Mouse (Mus musculus) inflammation-experienced regulatory T-cells, adult 6 months (primary cell): Measurements from ENCODE around the gene Shtn1. TPM values are rescaled to one million over a fixed set of nuclear protein-coding genes. Genes with fewer than 3 reads are reported as not detected.

ENCODE experiments used
- ATAC-seq: one replicate; pipeline ENCODE4 v1.8.0; 2017
- polyA plus RNA-seq, 3 experiments: library from polyadenylated mRNA; unstranded; fragments of 100-300 nt; shearing (Covaris generic); gene quantifications; one replicate each; pipeline ENCODE4 v1.2.1; 2017

Gene Shtn1
- 1 to 10 TPM; 1.8 to 4.1 (median 2.6) TPM for polyA plus RNA-seq

DNA sequence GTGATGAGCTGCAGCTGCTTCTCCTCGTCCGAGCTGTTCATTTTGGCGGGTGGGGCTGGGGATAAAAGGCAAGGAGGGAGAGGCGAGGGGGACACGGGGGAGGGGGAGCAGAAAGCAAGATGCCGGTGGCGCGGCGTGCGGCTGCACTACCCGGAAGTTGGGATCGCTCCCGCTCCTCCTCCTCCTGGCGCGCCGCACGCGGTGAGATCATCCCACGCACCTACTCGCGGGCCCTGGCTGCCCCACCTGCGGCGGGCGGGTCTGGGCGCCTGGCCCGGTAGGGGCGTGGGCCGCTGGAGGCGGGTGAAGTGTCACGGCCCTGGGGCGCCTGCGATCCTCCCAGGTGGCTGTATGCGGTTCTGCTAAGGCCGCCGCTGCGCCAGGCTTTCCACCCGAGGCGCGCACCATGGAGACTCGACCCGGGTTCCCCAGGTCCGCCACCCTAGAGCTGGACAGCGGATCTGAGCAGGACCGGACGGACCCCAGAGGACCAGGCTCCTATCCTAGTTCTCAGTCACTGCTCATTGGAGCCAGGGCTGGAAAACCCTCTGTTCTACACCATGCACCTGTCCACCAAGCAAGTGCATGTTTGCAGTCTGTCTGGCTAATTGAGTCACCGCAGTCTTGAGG is at the start of gene Shtn1:
Shtn1 (minus strand) TSS at position 629 of the 630 bp plus-strand sequence.
- ATAC-seq: no peak

- ATAC-seq: no peak
Observed at GRCm38 (mm10) chr19:59114152-59114551, 38.3 kb upstream of the Shtn1 start.

DNA sequence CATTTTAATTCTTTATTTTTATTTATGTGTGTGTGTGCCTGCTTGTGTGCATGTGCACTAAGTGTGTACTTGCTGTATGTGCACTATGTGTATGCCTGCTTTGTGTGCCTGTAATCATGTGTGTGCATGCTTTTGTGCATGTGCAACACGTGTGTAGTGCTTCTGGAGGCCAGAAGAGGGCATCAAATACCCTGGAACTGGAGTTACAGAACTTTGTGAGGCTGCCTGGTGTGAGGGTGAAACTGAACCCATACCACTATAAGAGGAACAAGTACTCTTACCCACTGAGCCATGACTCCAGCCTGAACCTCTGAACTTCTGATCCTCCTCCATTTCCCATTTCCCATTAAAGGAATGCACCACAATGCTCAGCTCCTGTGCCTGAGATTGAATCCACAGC is 34.0 kb upstream of the Shtn1 start:
- no peak for ATAC-seq

DNA sequence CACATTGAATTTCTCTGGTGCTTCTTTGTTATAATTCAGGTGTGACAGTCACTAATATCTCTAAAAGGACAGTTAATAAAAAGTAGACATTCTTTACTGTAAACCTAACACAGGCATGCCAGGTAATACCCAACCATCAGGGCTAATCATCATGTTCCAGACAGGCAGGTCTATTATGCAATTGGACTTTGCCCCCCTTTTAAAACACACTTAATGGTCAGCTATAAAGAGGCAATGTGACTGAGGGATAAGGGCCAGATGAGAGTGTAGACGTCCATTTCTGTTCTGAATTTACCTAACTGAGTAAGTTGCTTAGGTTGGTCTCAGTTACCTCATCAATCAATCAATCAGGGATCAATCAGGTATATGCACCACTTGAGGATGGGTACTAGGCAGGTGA is 22.4 kb upstream of the Shtn1 start:
- ATAC-seq: no peak

DNA sequence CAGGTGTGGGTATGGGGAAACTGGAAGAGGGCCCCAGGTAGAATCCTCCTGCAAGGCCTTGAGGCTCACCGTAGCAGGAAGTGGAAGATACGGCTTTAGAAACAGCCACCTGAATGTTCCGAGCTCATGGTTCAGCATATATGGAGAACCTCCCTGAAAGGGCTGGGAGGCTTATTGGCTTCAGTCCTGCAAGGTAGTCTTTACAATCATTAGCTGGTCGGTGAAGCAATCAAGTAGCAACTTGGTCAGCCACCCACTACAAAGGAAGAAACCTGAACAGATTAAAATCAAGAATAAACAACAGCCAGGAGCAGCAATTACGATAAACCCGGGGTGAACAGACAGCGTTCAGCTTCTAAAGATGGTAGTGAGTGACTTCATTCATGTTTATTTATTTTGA is 16.4 kb upstream of the Shtn1 start:
- ATAC-seq: no peak

GRCm38 (mm10) chr19:59090337-59090736 is 14.4 kb upstream of the Shtn1 start:
- no peak for ATAC-seq

DNA sequence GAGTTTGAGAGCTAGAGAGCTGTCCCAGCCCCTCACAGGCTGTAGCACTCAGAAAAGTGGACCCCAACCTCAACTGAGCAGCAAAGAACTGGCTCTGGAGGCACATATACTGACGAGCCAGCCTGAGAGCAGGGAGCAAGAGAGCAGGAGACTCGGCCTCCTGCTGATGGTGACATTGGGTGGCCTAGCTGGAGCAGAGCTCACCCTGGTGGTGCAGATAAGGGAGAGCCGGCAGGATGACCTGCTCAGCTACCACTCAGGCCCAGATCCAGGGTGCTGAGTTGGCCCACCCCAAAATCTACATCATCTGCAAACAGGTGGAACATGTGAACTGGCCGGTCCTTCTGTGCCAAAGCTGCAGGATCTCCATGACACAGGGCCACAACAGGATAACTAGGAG is 8.4 kb upstream of the Shtn1 start:
- ATAC-seq: no peak

DNA sequence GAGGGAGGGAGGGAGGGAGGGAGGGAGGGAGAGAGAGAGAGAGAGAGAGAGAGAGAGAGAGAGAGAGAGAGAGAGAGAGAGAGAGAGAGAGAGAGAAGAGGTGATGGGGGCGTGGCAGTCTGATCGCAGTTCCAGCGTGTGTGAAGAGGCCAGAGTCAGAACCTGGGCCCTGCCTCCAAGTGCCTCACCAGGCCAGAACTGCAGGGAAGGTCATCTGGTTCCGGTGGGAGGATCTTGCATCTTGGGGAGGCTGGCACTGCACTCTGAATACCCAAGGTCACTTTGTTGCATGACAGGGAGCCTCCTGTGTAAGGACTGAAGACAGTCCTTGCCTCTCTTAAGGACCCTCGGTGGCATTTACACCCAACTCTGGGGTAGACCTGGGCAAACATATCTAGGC is 231 bp upstream of the Shtn1 start:
- no peak for ATAC-seq

GRCm38 (mm10) chr19:59074841-59075471 is 944 bp downstream of the Shtn1 start:
- ATAC-seq: no peak

DNA sequence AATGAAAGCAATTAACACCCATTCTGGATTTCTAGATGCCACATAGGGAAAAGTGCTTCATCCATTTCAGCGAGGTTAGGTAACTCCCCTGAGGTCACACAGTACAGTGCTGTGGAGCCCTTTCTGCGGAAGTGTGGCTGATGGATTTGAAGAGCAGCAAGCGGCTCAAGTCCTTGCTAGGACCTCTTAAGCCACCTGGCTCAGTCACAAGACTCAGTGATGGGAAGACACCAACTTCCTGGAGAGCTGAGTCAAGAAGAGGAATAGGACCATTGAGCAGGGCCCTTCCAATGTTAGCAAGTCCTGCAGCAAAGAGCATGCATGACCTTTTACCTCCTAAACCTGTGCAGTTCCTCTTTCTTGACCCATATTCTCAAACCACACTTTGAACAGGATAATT is 1.5 kb downstream of the Shtn1 start:
- no peak for ATAC-seq

- no peak for ATAC-seq
Observed at GRCm38 (mm10) chr19:59073006-59073405, 2.9 kb downstream of the Shtn1 start.

DNA sequence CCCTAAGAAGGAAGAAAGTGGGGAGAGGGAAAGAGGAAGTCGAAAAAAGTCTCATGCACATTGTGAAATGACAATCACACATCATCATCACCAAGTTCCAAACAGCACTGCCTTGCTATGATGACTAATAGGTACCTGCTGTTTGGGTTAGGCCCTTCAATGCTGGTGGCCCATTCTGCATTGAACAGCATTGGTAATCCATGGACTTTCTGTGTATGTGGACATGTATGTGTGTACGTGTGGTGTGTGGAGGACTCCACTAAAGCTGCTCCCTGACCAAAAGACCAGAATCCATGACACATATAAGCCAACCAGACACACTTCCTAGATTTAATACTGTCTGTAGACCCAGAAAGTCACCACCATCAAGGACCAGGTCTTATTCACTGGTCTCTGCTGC is 3.9 kb downstream of the Shtn1 start:
- ATAC-seq: no peak

GRCm38 (mm10) chr19:59071396-59071795 is 4.5 kb downstream of the Shtn1 start:
- no peak for ATAC-seq

- ATAC-seq: no peak
Observed at GRCm38 (mm10) chr19:59067652-59068051, 8.2 kb downstream of the Shtn1 start.

- ATAC-seq: no peak
Observed at GRCm38 (mm10) chr19:59066670-59067069, 9.2 kb downstream of the Shtn1 start.

DNA sequence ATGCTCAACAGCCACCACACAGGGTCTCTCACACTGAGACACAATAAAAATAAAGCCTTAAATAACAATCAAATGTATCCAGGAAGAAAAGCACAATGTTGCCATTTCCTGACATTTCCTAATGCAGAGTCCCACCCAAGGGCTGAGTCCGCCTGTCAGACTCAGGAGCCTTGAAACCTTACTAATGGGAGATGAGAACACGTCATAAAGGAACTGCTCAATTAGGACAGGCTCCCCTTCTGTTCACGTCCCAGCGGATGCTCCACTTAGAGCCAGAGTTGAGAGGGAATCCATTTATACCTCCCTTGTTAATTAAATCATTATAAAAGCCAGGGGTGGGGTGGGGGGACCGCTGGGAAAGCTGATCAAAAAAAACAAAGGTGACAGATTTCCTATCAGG is 9.8 kb downstream of the Shtn1 start:
- ATAC-seq: no peak

DNA sequence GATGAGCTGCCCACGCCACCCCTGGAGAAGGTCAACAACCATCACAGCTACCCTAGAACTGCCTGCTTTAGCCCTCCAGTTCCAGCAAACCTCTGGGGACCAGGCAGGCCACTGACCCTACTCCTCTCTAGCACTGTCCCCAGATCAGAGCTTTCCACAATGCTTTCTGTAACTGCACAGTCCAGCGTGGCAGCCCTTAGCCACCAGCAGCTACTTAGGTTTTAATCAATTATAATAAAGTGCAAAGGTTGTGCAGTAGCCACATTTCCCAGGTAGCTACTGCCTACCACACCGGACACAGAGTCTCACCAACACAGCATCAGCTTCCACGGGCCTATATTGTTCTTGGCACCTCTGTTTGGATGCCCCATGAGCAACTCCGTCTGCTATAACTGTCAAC is 11.3 kb downstream of the Shtn1 start:
- ATAC-seq: no peak

DNA sequence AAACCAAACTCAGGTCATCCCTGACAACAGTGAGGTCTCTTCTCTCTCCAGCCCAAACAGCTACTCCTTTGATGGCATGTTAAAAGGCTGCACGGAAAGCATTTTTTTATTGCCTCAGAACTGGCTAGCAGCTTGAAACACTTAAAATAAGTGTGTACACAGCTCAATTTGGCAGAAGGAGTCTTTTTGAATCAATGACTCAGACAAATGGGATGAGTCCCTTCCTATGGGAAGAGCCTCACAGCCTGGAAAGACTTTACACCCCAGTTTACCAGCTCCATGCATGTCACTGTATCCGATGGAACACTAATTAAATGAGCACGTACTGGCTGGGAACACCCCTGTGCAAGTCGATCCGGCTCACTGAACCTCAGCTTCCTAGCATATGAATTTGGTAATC is 12.3 kb downstream of the Shtn1 start:
- no peak for ATAC-seq

- no peak for ATAC-seq
Observed at GRCm38 (mm10) chr19:59058105-59058504, 17.8 kb downstream of the Shtn1 start.

DNA sequence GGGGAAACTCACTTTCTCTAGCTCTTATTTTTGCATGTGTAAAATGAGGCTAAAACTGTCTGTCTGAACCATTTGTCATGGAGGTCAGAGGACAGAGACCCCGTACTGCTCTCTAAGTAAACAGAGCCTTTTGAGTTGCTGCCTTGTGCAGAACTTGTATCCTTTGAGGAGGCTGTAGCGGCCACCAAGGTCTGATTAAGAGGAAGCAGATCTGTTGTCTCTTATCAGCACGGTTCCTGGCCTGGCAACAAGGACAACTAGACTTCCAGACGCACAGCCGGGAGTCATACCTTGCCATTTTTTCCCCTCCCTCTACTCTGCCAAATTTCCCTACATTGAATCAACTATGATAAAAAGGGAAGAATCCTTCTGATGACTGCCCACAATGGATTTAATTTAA is 18.5 kb downstream of the Shtn1 start:
- ATAC-seq: no peak

- no peak for ATAC-seq
Observed at GRCm38 (mm10) chr19:59054632-59054951, 21.3 kb downstream of the Shtn1 start.

GRCm38 (mm10) chr19:59053931-59054631 is 21.8 kb downstream of the Shtn1 start:
- no peak for ATAC-seq

DNA sequence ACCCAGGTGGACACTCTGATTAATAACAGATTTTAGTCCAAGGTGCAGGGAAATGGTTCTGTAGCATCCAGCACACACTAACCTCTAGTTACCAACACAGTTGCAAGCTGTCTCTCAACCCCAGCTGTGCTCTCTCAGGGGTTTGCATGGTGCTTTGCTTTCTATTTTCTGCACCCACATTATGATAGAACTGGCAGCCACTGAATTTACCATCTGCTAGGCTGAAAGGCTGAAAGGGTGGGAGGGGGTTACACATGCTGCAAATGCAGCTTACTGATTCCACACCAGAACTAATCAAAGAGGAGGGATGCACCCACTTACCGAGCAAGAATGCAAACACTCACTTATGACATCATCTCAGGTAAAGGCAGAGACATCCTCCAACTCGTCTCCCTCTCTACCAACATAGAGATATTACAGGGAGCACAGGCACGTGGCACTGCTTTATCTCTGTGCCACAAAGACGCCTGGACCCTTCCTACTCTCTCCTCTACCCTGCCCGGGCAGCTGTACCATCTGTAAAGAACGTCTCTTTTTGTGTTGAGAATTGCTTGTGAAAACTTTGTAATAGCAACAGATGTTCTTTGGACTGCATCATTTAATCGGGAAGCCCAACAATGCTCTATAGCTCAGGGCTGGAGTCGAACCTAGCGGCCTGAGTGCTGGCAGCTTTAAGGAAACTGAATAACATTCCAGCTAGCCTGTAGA is 23.0 kb downstream of the Shtn1 start:
- ATAC-seq: no peak

DNA sequence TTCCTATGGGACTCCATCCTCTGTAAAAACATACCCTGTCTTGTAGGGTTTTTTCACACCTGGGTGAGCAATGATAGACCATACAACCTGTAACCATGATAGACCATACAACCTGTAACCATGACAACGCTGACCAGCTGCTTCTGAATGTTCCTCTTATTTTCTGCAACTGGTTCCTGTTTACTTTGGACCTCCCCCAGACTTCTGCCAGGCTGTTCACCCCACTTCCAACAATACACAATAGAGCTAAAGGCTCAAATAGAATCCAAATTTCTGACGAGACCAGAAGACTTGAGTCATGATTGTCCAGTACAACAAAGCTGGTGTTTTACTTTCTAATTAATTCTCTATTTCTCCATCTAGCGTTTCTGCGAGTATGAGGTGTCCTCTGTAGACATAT is 23.8 kb downstream of the Shtn1 start:
- no peak for ATAC-seq
